Mouse (Mus musculus) spleen, adult 2 months (tissue): ENCODE measurements around the gene H2afz. TPM values are rescaled to one million over a fixed set of nuclear protein-coding genes. Genes with fewer than 3 reads are reported as not detected.

Experiments
- DNase-seq, 2 experiments: peaks; one replicate each; pipeline versions ENCODE4 v3.0.0 to v3.0.0-alpha.2; 2012 to 2021; ENCODE audit warnings: low spot score in 2 of 2, low read depth in 1 of 2
- H3K27ac ChIP-seq: fragments of 200-500 bp; 2 replicates; pipeline ENCODE4 v1.5.1; 2012; ENCODE audit warnings: low read length, inconsistent platforms; ENCODE audit not compliant: insufficient read depth
- H3K27me3 ChIP-seq: fragments of 200-500 bp; 2 replicates; pipeline ENCODE4 v1.6.1; 2012; ENCODE audit warnings: mild to moderate bottlenecking, moderate library complexity, low read length, inconsistent platforms; ENCODE audit not compliant: control insufficient read depth, insufficient read depth
- H3K36me3 ChIP-seq: fragments of 200-500 bp; 2 replicates; pipeline ENCODE4 v1.6.1; 2012; ENCODE audit warnings: mild to moderate bottlenecking, low read length, inconsistent platforms; ENCODE audit not compliant: control insufficient read depth, insufficient read depth
- H3K4me1 ChIP-seq: fragments of 200-500 bp; 2 replicates; pipeline ENCODE4 v1.6.1; 2011; ENCODE audit warnings: inconsistent platforms; ENCODE audit not compliant: control insufficient read depth, insufficient read depth, insufficient read length
- H3K4me3 ChIP-seq: fragments of 200-500 bp; 2 replicates; pipeline ENCODE4 v1.5.1; 2011; ENCODE audit warnings: mild to moderate bottlenecking, inconsistent platforms; ENCODE audit not compliant: insufficient read depth, insufficient read length; ENCODE audit errors: extremely low read depth
- CTCF ChIP-seq: fragments of 200-500 bp; IDR thresholded peaks from 2 replicates; pipeline ENCODE4 v1.5.1; 2011; ENCODE audit warnings: mild to moderate bottlenecking, inconsistent platforms; ENCODE audit not compliant: insufficient read depth, insufficient read length, insufficient replicate concordance; ENCODE audit errors: extremely low read depth
- POLR2A ChIP-seq: fragments of 200-500 bp; IDR thresholded peaks from 2 replicates; pipeline ENCODE4 v1.6.1; 2011; ENCODE audit warnings: low read depth, low read length, inconsistent platforms
- WGBS: fragments of 180-500 bp; shearing (Covaris S2); methylation state at CpG from one replicate; pipeline ENCODE4 v1.1.7; 2018; 5-methylcytosine and 5-hydroxymethylcytosine counted together
- polyA plus RNA-seq: library from polyadenylated mRNA; depleted of rRNA; stranded (reverse); fragments of >200 nt; gene quantifications from 2 replicates; pipeline ENCODE4 v1.2.3, GENCODE M21; 2012

H2afz gene
- polyA plus RNA-seq, 1 experiment, result 452 TPM

DNA sequence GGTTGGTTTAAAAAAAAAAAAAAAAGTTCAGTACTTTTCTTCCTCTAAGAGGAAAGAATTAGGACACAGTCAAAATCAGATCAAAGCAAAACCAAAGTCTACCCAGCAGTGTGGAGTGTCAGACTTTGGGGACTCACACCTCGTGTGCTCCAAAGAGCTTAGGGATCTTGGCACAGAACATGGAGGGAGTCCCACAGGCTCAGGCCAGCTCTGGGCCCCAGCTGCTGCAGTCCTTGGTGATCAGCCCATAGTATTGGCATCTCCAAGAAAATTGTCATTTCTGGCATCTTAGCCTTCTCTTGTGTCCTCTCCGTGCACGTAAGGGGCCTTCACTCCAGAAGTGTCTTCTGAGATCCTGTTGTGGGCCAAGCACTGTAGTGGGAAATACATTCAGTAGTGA lies 26.8 kb downstream of the H2afz start:
- WGBS, result 81% methylated on average over 3 of the region's 3 CpGs
- H3K36me3 ChIP-seq, result peaks cover 4% of the 10 kb centered on the region
- no peak overlapping the region for H3K4me3 ChIP-seq
- no peaks in the 10 kb centered on the region for H3K4me1 ChIP-seq
- no peak for DNase-seq
- H3K27me3 ChIP-seq, result no peaks in the 10 kb centered on the region
- H3K27ac ChIP-seq, result no peak overlapping the region
- TF ChIP-seq POLR2A (no peak), CTCF (no peak)

GRCm38 (mm10) chr3:137892118-137892517 lies 27.8 kb downstream of the H2afz start:
- no peak for DNase-seq
- no peak overlapping the region for H3K27ac ChIP-seq

GRCm38 (mm10) chr3:137893789-137894188 lies 29.5 kb downstream of the H2afz start:
- peaks cover 4% of the 10 kb centered on the region for H3K36me3 ChIP-seq
- WGBS, result 86% methylated on average over 4 of the region's 4 CpGs
- H3K27me3 ChIP-seq, result no peaks in the 10 kb centered on the region
- TF ChIP-seq POLR2A (no peak), CTCF (no peak)
- no peak overlapping the region for H3K4me3 ChIP-seq
- no peak overlapping the region for H3K27ac ChIP-seq
- DNase-seq, result no peak
- H3K4me1 ChIP-seq, result no peaks in the 10 kb centered on the region

More at GRCm38 (mm10) chr3:137892118-137892517, 27.8 kb downstream of the H2afz start:
- Histone ChIP-seq H3K4me1 (no peaks in the 10 kb centered on the region), H3K4me3 (no peak overlapping the region), H3K36me3 (peaks cover 4% of the 10 kb centered on the region), H3K27me3 (no peaks in the 10 kb centered on the region)
- TF ChIP-seq POLR2A (no peak), CTCF (no peak)
- 95% methylated on average over 4 of the region's 4 CpGs for WGBS

DNA sequence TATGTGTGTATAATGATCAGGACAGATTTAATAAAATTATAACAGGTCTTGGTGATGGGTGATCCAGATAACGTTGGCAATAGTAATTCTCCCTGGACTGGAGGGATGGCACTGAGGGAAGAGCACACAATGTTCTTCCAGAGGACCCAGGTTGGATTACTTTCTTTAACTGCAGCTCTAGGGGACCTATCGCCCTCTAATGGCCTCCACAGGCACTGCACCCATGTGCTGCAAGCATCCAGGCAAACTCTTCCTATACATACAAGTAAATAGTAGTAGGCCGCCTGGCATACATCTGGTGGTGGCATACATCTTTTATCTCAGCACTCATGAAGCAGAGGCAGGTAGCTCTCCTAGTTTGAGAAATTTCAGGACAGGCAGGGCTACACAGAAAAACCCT lies 30.9 kb downstream of the H2afz start:
- H3K4me3 ChIP-seq, result no peak overlapping the region
- H3K27ac ChIP-seq, result no peak overlapping the region
- H3K4me1 ChIP-seq, result no peaks in the 10 kb centered on the region
- H3K36me3 ChIP-seq, result no peaks in the 10 kb centered on the region; the same call in none of the 2 replicates
- TF ChIP-seq CTCF (peak; percentile 29; the same call in 1 of the 2 replicates), POLR2A (no peak)
- H3K27me3 ChIP-seq, result no peaks in the 10 kb centered on the region
- DNase-seq, result no peak
- WGBS, result 91% methylated on average over 3 of the region's 3 CpGs

GRCm38 (mm10) chr3:137896386-137896785 lies 32.1 kb downstream of the H2afz start:
- Histone ChIP-seq H3K27ac (no peak overlapping the region), H3K4me1 (no peaks in the 10 kb centered on the region), H3K36me3 (no peaks in the 10 kb centered on the region; the same call in none of the 2 replicates), H3K4me3 (no peak overlapping the region), H3K27me3 (no peaks in the 10 kb centered on the region)
- WGBS, result 77% methylated on average over 4 of the region's 4 CpGs
- DNase-seq, result no peak
- no peak for TF ChIP-seq POLR2A
- no peak for TF ChIP-seq CTCF

DNA sequence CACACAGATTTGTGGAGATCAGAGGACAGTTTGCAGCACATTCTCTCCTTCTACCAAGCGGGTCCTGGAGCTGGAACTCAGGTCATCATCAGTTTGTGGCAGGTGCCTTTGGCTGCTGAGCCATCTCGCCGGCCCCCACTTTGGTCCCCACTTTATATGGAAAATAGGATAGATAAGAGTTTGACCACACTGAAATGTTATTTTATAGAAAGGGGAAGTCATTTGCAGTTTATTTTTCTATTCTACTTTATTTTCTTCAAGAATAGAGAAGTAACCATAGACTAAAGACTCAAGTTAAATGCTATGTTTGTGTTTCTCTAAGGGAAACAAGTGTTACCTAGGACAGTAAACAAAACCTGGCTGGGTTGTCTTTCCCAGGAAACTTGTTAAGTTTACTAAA lies 32.6 kb downstream of the H2afz start:
- Histone ChIP-seq H3K36me3 (no peaks in the 10 kb centered on the region; the same call in none of the 2 replicates), H3K4me3 (no peak overlapping the region), H3K27me3 (no peaks in the 10 kb centered on the region), H3K27ac (no peak overlapping the region), H3K4me1 (no peaks in the 10 kb centered on the region)
- 81% methylated on average over 3 of the region's 3 CpGs for WGBS
- DNase-seq, result no peak
- TF ChIP-seq CTCF (no peak), POLR2A (no peak)

DNA sequence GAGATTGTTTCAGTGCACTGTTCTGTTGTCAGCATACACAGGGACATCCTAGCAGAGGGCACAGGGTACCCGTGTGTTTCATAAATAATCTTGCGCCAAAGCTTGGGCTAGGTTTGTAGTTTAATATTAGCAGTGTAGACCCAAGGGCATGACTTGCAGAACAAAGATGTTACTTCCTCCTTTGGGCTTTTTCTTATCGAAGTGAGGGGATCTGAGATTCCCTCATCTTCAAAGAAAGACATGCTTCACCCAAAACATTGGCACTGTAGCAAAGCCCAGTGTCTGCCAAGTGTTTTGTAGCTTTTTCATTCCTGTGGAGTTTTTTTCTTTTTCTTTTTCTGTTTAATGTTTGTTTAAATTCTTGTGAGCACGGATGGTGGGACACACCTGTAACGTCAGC lies 33.4 kb downstream of the H2afz start:
- peaks cover 2% of the 10 kb centered on the region for H3K36me3 ChIP-seq
- 66% methylated on average over 5 of the region's 5 CpGs for WGBS
- no peak overlapping the region for H3K27ac ChIP-seq
- no peak overlapping the region for H3K4me3 ChIP-seq
- no peak for DNase-seq
- no peak for TF ChIP-seq POLR2A
- no peak for TF ChIP-seq CTCF
- H3K4me1 ChIP-seq, result no peaks in the 10 kb centered on the region
- H3K27me3 ChIP-seq, result no peaks in the 10 kb centered on the region
